Mouse (Mus musculus) spleen, adult 2 months (tissue): ENCODE measurements at regions not wholly inside any gene's neighbourhood (a gene's known extent, or its start where the extent isn't known, plus 50 kb on each side); places are given as distances from the start of the nearest gene placed in this dataset.
A peak's percentile ranks its signal among the peaks of the same experiment; 100 is the strongest.

Experiments
- DNase-seq, 2 experiments: peaks; one replicate each; pipeline versions ENCODE4 v3.0.0 to v3.0.0-alpha.2; 2012 to 2021; ENCODE audit warnings: low spot score in 2 of 2, low read depth in 1 of 2
- H3K27ac ChIP-seq: fragments of 200-500 bp; 2 replicates; pipeline ENCODE4 v1.5.1; 2012; ENCODE audit warnings: low read length, inconsistent platforms; ENCODE audit not compliant: insufficient read depth
- H3K27me3 ChIP-seq: fragments of 200-500 bp; 2 replicates; pipeline ENCODE4 v1.6.1; 2012; ENCODE audit warnings: mild to moderate bottlenecking, moderate library complexity, low read length, inconsistent platforms; ENCODE audit not compliant: control insufficient read depth, insufficient read depth
- H3K36me3 ChIP-seq: fragments of 200-500 bp; 2 replicates; pipeline ENCODE4 v1.6.1; 2012; ENCODE audit warnings: mild to moderate bottlenecking, low read length, inconsistent platforms; ENCODE audit not compliant: control insufficient read depth, insufficient read depth
- H3K4me1 ChIP-seq: fragments of 200-500 bp; 2 replicates; pipeline ENCODE4 v1.6.1; 2011; ENCODE audit warnings: inconsistent platforms; ENCODE audit not compliant: control insufficient read depth, insufficient read depth, insufficient read length
- H3K4me3 ChIP-seq: fragments of 200-500 bp; 2 replicates; pipeline ENCODE4 v1.5.1; 2011; ENCODE audit warnings: mild to moderate bottlenecking, inconsistent platforms; ENCODE audit not compliant: insufficient read depth, insufficient read length; ENCODE audit errors: extremely low read depth
- CTCF ChIP-seq: fragments of 200-500 bp; IDR thresholded peaks from 2 replicates; pipeline ENCODE4 v1.5.1; 2011; ENCODE audit warnings: mild to moderate bottlenecking, inconsistent platforms; ENCODE audit not compliant: insufficient read depth, insufficient read length, insufficient replicate concordance; ENCODE audit errors: extremely low read depth
- POLR2A ChIP-seq: fragments of 200-500 bp; IDR thresholded peaks from 2 replicates; pipeline ENCODE4 v1.6.1; 2011; ENCODE audit warnings: low read depth, low read length, inconsistent platforms
- WGBS: fragments of 180-500 bp; shearing (Covaris S2); methylation state at CpG from one replicate; pipeline ENCODE4 v1.1.7; 2018; 5-methylcytosine and 5-hydroxymethylcytosine counted together

- 86% methylated on average over 12 of the region's 12 CpGs for WGBS
- H3K4me1 ChIP-seq, result peaks cover 5% of the 10 kb centered on the region; the same call in 1 of the 2 replicates
- H3K36me3 ChIP-seq, result no peaks in the 10 kb centered on the region
- peak in 1 of 2 experiments; percentile 13 for DNase-seq
- H3K27me3 ChIP-seq, result no peaks in the 10 kb centered on the region
- no peak overlapping the region for H3K4me3 ChIP-seq
- H3K27ac ChIP-seq, result no peak overlapping the region
- TF ChIP-seq CTCF, result no peak
- TF ChIP-seq POLR2A, result no peak
These were observed 190.9 kb upstream of the Hmga2 start for GRCm38 (mm10) chr10:120666985-120667677.

GRCm38 (mm10) chr10:120666202-120666860, 190.1 kb upstream of the Hmga2 start:
- Histone ChIP-seq H3K27ac (no peak overlapping the region), H3K27me3 (no peaks in the 10 kb centered on the region), H3K4me1 (peaks cover 5% of the 10 kb centered on the region; the same call in 1 of the 2 replicates), H3K36me3 (no peaks in the 10 kb centered on the region), H3K4me3 (no peak overlapping the region)
- DNase-seq, result no peak
- 72% methylated on average over 7 of the region's 7 CpGs for WGBS
- TF ChIP-seq CTCF (no peak), POLR2A (no peak)

GRCm38 (mm10) chr10:120665670-120666069, 189.4 kb upstream of the Hmga2 start:
- no peak for DNase-seq
- H3K27ac ChIP-seq, result no peak overlapping the region
- no peaks in the 10 kb centered on the region for H3K27me3 ChIP-seq
- H3K4me3 ChIP-seq, result no peak overlapping the region; the same call in 1 of the 2 replicates
- no peaks in the 10 kb centered on the region for H3K36me3 ChIP-seq
- 15% methylated on average over 5 of the region's 5 CpGs for WGBS
- TF ChIP-seq CTCF, result no peak
- no peak for TF ChIP-seq POLR2A
- peaks cover 5% of the 10 kb centered on the region; the same call in 1 of the 2 replicates for H3K4me1 ChIP-seq

- Histone ChIP-seq H3K27ac (no peak overlapping the region), H3K4me1 (peaks cover 5% of the 10 kb centered on the region; the same call in 1 of the 2 replicates), H3K4me3 (no peak overlapping the region), H3K36me3 (no peaks in the 10 kb centered on the region), H3K27me3 (no peaks in the 10 kb centered on the region)
- WGBS, result 55% methylated on average over 5 of the region's 5 CpGs
- DNase-seq, result no peak
- TF ChIP-seq CTCF (no peak), POLR2A (no peak)
These were observed 188.2 kb upstream of the Hmga2 start for GRCm38 (mm10) chr10:120664419-120664818.

GRCm38 (mm10) chr10:120663396-120663795, 187.1 kb upstream of the Hmga2 start:
- no peak for TF ChIP-seq POLR2A
- 91% methylated on average over 11 of the region's 11 CpGs for WGBS
- no peaks in the 10 kb centered on the region for H3K36me3 ChIP-seq

GRCm38 (mm10) chr10:120660503-120660902, 184.2 kb upstream of the Hmga2 start:
- 86% methylated on average over 6 of the region's 6 CpGs for WGBS
- H3K27me3 ChIP-seq, result no peaks in the 10 kb centered on the region
- H3K36me3 ChIP-seq, result no peaks in the 10 kb centered on the region
- no peak overlapping the region for H3K27ac ChIP-seq
- H3K4me3 ChIP-seq, result no peak overlapping the region
- TF ChIP-seq POLR2A (no peak), CTCF (no peak)
- DNase-seq, result no peak
- peaks cover 1% of the 10 kb centered on the region; the same call in 1 of the 2 replicates for H3K4me1 ChIP-seq

More at GRCm38 (mm10) chr10:120663396-120663795, 187.1 kb upstream of the Hmga2 start:
- no peak overlapping the region for H3K27ac ChIP-seq
- H3K4me3 ChIP-seq, result no peak overlapping the region
- H3K27me3 ChIP-seq, result no peaks in the 10 kb centered on the region
- DNase-seq, result no peak
- peaks cover 5% of the 10 kb centered on the region; the same call in 1 of the 2 replicates for H3K4me1 ChIP-seq

- no peak overlapping the region for H3K4me3 ChIP-seq
- WGBS, result 88% methylated on average over 14 of the region's 14 CpGs
- no peaks in the 10 kb centered on the region for H3K36me3 ChIP-seq
- no peaks in the 10 kb centered on the region for H3K27me3 ChIP-seq
- no peaks in the 10 kb centered on the region for H3K4me1 ChIP-seq
- no peak for DNase-seq
- H3K27ac ChIP-seq, result no peak overlapping the region
- TF ChIP-seq POLR2A, result no peak
- TF ChIP-seq CTCF, result no peak
These were observed 179.1 kb upstream of the Hmga2 start for GRCm38 (mm10) chr10:120655238-120655931.
